Comparison of ENCODE assay signal across 21 mouse cellular contexts in genomic region chr5:92742701-92743100, GRCm38 (mm10).
"Had no signal": no experiment of that assay in that cellular context is flagged by ENCODE, and none has a peak within 500 bp of the region (broad histone marks: within the 10 kb centered on the region; RNA-seq: fewer than 3 reads in every experiment).

No protein-coding gene starts in this region.

- DNase-seq: liver, postnatal 0 days; lung, adult 2 months; lung, postnatal 14 days; lung, postnatal 4 days; midbrain, embryonic 14.5 days; retina, postnatal 1 day; right cerebral cortex, adult 18-20 months; right cerebral cortex, postnatal 25 days; right cerebral cortex, postnatal 4 days; thymus, adult 2 months; thymus, postnatal 25 days; thymus, postnatal 4 days had no signal

- H3K27me3 ChIP-seq: liver, embryonic 15.5 days; lung, embryonic 15.5 days; midbrain, embryonic 12.5 days; neural tube, embryonic 13.5 days; neural tube, embryonic 15.5 days; stomach, embryonic 15.5 days had no signal

- H3K27ac ChIP-seq: liver, embryonic 15.5 days; lung, embryonic 15.5 days; midbrain, embryonic 10.5 days; midbrain, embryonic 12.5 days; neural tube, embryonic 13.5 days; neural tube, embryonic 15.5 days; stomach, embryonic 15.5 days; stomach, postnatal 0 days had no signal

- H3K4me2 ChIP-seq: liver, embryonic 15.5 days; lung, embryonic 15.5 days; midbrain, embryonic 12.5 days; neural tube, embryonic 13.5 days; neural tube, embryonic 15.5 days; stomach, embryonic 15.5 days had no signal

- H3K9me3 ChIP-seq: liver, embryonic 15.5 days; lung, embryonic 15.5 days; midbrain, embryonic 10.5 days; midbrain, embryonic 12.5 days; neural tube, embryonic 13.5 days; neural tube, embryonic 15.5 days; stomach, embryonic 15.5 days had no signal

- H3K4me3 ChIP-seq: liver, embryonic 15.5 days; lung, embryonic 15.5 days; midbrain, embryonic 10.5 days; midbrain, embryonic 12.5 days; neural tube, embryonic 13.5 days; neural tube, embryonic 15.5 days; stomach, embryonic 15.5 days had no signal

- H3K4me1 ChIP-seq: liver, embryonic 15.5 days; midbrain, embryonic 12.5 days; neural tube, embryonic 13.5 days; neural tube, embryonic 15.5 days had no signal

- H3K9ac ChIP-seq: liver, embryonic 15.5 days; liver, postnatal 0 days; lung, embryonic 15.5 days; midbrain, embryonic 12.5 days; neural tube, embryonic 13.5 days; neural tube, embryonic 15.5 days; stomach, embryonic 15.5 days had no signal

- H3K36me3 ChIP-seq: liver, embryonic 15.5 days; lung, embryonic 15.5 days; midbrain, embryonic 10.5 days; midbrain, embryonic 12.5 days; neural tube, embryonic 13.5 days; neural tube, embryonic 15.5 days; stomach, embryonic 15.5 days had no signal

- ATAC-seq: liver, postnatal 0 days; lung, postnatal 0 days had no signal
